Mouse (Mus musculus): Measurements from ENCODE around the gene Ccdc69.

Gene Ccdc69

GRCm38 (mm10) chr11:55046600-55046999 lies 31.3 kb downstream of the Ccdc69 start:
- in situ Hi-C loops (cut with MboI; ENCODE audit: low sequenced_read_pairs), result loop anchor here (10.0 kb wide), 1 partner anchor 108 kb away; the partner anchor contains the start of gene Slc36a3

- in situ Hi-C loops (cut with MboI; ENCODE audit: low sequenced_read_pairs), result loop anchor here (10.0 kb wide), 1 partner anchor 113 kb away; the partner anchor contains the start of gene Slc36a3
These were observed 36.6 kb downstream of the Ccdc69 start for GRCm38 (mm10) chr11:55041348-55041747.

- in situ Hi-C loops (cut with MboI; ENCODE audit: low sequenced_read_pairs), result no loop called here
These were observed 38.3 kb downstream of the Ccdc69 start for GRCm38 (mm10) chr11:55039591-55039990.

- in situ Hi-C loops (cut with MboI; ENCODE audit: low sequenced_read_pairs), result no loop called here
These were observed 41.3 kb downstream of the Ccdc69 start for GRCm38 (mm10) chr11:55036601-55037000.

- in situ Hi-C loops (cut with MboI; ENCODE audit: low sequenced_read_pairs), result no loop called here
These were observed 44.8 kb downstream of the Ccdc69 start, which contains the start of gene Anxa6 for GRCm38 (mm10) chr11:55033040-55033660. Gene Anxa6 (minus strand): TSS chr11:55033445.

- in situ Hi-C loops (cut with MboI; ENCODE audit: low sequenced_read_pairs), result no loop called here
These were observed 45.6 kb downstream of the Ccdc69 start for GRCm38 (mm10) chr11:55032286-55032685.

GRCm38 (mm10) chr11:55031991-55032280 lies 46.0 kb downstream of the Ccdc69 start:
- in situ Hi-C loops (cut with MboI; ENCODE audit: low sequenced_read_pairs), result no loop called here

GRCm38 (mm10) chr11:55031211-55031990 lies 46.5 kb downstream of the Ccdc69 start:
- in situ Hi-C loops (cut with MboI; ENCODE audit: low sequenced_read_pairs), result no loop called here

GRCm38 (mm10) chr11:55028509-55028908 lies 49.4 kb downstream of the Ccdc69 start:
- in situ Hi-C loops (cut with MboI; ENCODE audit: low sequenced_read_pairs), result no loop called here

- in situ Hi-C loops (cut with MboI; ENCODE audit: low sequenced_read_pairs), result no loop called here
These were observed 50.6 kb downstream of the Ccdc69 start for GRCm38 (mm10) chr11:55027204-55027855.

- in situ Hi-C loops (cut with MboI; ENCODE audit: low sequenced_read_pairs), result no loop called here
These were observed 52.0 kb downstream of the Ccdc69 start for GRCm38 (mm10) chr11:55025896-55026295.

- in situ Hi-C loops (cut with MboI; ENCODE audit: low sequenced_read_pairs), result no loop called here
These were observed 54.3 kb downstream of the Ccdc69 start for GRCm38 (mm10) chr11:55023583-55023982.

- in situ Hi-C loops (cut with MboI; ENCODE audit: low sequenced_read_pairs), result no loop called here
These were observed 54.8 kb downstream of the Ccdc69 start for GRCm38 (mm10) chr11:55023049-55023564.

- in situ Hi-C loops (cut with MboI; ENCODE audit: low sequenced_read_pairs), result no loop called here
These were observed 55.4 kb downstream of the Ccdc69 start for GRCm38 (mm10) chr11:55022508-55022907.

GRCm38 (mm10) chr11:55021859-55022258 lies 56.1 kb downstream of the Ccdc69 start:
- in situ Hi-C loops (cut with MboI; ENCODE audit: low sequenced_read_pairs), result no loop called here

- in situ Hi-C loops (cut with MboI; ENCODE audit: low sequenced_read_pairs), result no loop called here
These were observed 56.5 kb downstream of the Ccdc69 start for GRCm38 (mm10) chr11:55021458-55021857.

GRCm38 (mm10) chr11:55019711-55020110 lies 58.2 kb downstream of the Ccdc69 start:
- in situ Hi-C loops (cut with MboI; ENCODE audit: low sequenced_read_pairs), result no loop called here

GRCm38 (mm10) chr11:55018034-55018433 lies 59.9 kb downstream of the Ccdc69 start:
- in situ Hi-C loops (cut with MboI; ENCODE audit: low sequenced_read_pairs), result no loop called here

- in situ Hi-C loops (cut with MboI; ENCODE audit: low sequenced_read_pairs), result no loop called here
These were observed 60.7 kb downstream of the Ccdc69 start for GRCm38 (mm10) chr11:55017201-55017600.

GRCm38 (mm10) chr11:55016758-55017157 lies 61.2 kb downstream of the Ccdc69 start:
- in situ Hi-C loops (cut with MboI; ENCODE audit: low sequenced_read_pairs), result no loop called here

- in situ Hi-C loops (cut with MboI; ENCODE audit: low sequenced_read_pairs), result no loop called here
These were observed 62.1 kb downstream of the Ccdc69 start for GRCm38 (mm10) chr11:55015831-55016241.

- in situ Hi-C loops (cut with MboI; ENCODE audit: low sequenced_read_pairs), result no loop called here
These were observed 62.7 kb downstream of the Ccdc69 start for GRCm38 (mm10) chr11:55015264-55015663.
